Mouse (Mus musculus): Measurements from ENCODE around the gene Slc31a1.

- no peak for TF ChIP-seq CTCF (IDR thresholded peaks at IDR 0.05; ENCODE audit: control insufficient read depth, insufficient read depth, low read length)
- no peak for TF ChIP-seq POLR2A (IDR thresholded peaks at IDR 0.05; ENCODE audit: borderline replicate concordance, control insufficient read depth, low read depth, low read length)
Measured at GRCm38 (mm10) chr4:62431522-62431921, 71.0 kb downstream of the Slc31a1 start.

Measured in bone marrow, adult 2 months (tissue).